Mouse (Mus musculus): ENCODE results near the gene Mau2.

DNA sequence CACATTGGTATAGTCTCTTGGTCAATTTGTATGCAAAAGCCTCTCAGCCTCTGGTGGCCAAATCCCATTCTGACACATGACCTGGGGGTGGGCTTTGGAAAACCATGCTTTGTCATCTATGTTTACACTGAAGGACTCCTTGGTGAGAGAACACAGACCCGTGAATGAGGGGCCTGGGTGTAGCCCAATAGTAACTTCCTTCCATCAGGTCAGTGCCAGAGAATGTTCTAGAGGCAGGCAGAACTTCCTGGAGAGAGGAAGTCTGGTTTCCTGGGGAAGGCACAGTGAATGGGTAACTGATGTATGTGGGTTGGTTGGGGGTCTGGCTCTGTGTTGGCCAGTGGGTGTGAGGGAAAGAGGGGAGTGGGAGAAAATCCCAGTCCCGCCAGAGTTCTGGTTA lies 37.4 kb downstream of the Mau2 start:
- TF ChIP-seq CTCF (IDR thresholded peaks at IDR 0.05; ENCODE audit: control insufficient read depth, insufficient read depth, insufficient replicate concordance, low read depth, low read length), result no peak
- TF ChIP-seq POLR2A (IDR thresholded peaks at IDR 0.05; ENCODE audit: control insufficient read depth, low read depth, low read length), result no peak
